Mouse (Mus musculus): ENCODE data around the gene Epn2.

GRCm38 (mm10) chr11:61615686-61616522, 36.4 kb upstream of the Epn2 start:
- TF ChIP-seq CTCF (IDR thresholded peaks at IDR 0.05; ENCODE audit: low read depth) (no peak), EP300 (IDR thresholded peaks at IDR 0.05; ENCODE audit: low read depth) (no peak)
